Mouse (Mus musculus) neural tube, postnatal 0 days (tissue): ENCODE results near the gene Pias3. TPM values are rescaled to one million over a fixed set of nuclear protein-coding genes. Genes with fewer than 3 reads are reported as not detected.

Experiments
- polyA plus RNA-seq: library from polyadenylated mRNA; unstranded; fragments of >200 nt; fragmentation: Nextera tagmentation; extraction: Ambion mirVana; gene quantifications from 2 replicates; pipeline ENCODE4 v1.2.1, GENCODE M21; 2015

Pias3 gene
- polyA plus RNA-seq = 33.1 and 40.1 TPM in 2 replicates

DNA sequence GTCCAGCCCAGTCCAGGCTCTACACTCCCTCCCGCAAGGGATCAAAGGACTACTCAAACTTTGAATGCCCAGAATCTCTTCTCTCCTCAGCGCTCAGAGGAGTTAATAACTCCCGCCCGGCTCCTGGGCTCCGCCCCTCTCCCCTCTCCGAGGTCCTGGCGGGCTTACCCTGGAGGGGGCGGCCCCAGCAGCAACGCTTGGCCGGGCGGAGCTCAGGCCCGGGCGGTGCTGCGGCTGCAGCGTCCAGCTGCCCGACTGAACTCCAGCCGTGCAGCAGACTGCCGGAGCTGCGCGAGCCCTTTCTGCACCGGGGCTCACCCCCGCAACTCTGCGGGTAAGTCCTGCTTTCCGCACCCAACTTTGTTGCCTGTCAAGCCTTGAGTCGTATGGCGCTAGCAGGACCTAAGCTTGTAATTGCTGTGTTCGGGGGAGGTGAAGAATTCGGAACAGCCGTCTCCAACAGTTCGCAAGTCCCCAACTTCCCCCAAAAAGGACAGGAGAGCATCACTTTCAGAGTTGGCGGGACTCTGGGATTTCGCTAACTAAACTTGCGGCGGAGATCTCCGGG lies at the start of gene Pias3:
Gene Pias3 (plus strand): TSS at position 187 of the 568 bp plus-strand sequence.

DNA sequence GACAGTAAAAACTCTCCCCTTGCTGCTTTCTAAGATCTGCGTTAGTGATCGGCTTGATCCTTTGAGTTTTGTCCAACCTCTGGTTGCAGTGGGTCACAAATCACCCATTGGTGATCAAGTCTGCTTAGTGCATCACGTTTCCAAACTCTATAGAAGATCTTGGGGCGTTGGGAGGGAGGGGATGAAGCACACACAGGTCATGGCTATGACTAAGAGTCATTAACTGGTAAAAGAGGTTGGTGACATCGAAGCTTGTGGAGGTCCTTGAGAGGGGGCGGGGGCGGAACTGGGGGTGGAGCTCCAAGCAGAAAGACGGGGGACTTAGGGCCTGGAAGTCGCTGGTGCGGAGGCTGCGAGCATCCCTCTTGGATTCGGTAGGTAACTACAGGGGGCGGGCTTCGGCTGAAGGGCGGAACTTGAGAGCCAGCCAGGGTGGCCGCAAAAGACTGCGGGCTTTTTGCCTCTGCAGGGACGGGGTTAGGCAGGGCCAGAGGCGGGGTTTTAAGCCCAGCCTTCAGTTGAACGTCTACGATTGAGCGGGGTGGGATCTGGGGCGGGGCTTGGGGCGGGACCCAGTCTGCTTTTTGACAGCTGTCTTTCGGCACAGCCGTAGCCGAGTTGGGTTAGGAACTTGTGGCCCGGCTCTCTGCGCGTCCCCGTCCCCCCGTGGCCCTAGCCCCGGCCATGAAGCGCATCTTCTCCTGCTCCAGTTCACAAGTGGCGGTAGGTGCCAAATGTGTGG lies 26.3 kb upstream of the Pias3 start, which contains the start of gene Ankrd35:
Gene Ankrd35 (plus strand): TSS at position 405 of the 742 bp plus-strand sequence.

DNA sequence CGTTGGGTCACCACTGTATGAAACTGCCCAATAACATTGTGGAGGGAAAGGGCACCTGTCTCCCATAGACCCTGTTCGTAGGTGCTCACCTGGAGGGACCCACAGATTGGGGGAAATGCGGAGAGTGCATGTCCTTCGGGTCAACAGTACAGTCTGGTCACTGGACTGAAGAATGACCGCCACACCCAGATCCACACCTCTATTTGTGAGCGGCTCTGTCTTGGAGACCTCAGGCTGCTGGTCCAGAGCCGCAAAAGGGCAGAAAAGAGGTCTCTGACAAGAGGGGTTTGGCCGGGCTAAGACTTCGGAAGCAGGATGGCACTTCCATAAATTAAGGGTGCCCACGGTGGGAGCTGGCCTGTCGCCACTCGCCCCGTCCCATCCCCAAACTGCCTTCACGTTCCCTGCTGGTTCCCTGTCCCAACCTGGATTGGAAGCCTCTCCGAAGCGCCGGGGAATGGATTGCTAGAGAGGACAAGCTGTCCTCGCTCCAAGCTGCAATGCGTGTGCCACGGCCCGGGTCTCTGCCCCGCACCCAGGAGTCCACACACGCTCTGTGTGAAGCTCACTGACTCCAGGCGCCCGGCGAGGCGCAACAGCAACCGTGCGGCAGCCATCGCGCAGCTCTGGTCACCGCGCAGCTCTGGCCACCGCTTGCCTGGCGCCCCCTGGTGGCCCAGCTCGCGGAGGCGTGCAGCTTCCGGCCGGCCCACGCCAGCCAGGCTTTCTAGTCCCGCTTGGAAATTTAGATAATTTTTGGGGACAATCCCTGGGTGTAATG lies 11.9 kb downstream of the Pias3 start, which contains the start of gene Nudt17:
Gene Nudt17 (minus strand): TSS at position 660 of the 781 bp plus-strand sequence.

DNA sequence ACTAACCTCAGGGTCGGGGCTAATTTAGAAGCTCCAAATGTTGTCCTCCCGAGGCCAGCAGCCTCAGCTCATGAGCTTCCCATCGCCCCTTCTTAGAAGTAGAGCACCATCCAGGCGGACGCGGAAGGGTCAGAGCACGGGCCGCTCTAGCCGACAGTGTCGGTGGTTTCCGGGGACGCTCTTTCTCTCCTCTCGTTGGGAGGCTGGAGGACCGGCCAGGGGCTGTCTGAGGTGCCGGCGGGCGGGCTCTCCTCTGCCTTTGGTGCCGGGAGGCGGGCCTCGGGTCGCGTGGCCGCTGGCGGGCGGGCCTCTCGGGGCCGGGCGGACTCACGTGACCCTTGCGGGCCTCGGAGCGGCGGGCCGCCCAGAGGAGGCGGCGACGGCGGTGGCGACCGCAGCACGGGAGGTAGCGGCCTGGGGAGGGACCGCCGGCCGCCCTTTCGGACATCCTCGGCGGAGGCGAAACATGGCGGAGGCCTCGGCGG lies 31.2 kb downstream of the Pias3 start, which contains the start of the genes Polr3c and Rnf115:
Gene Polr3c (minus strand): TSS at position 286 of the 485 bp plus-strand sequence.
Gene Rnf115 (plus strand): TSS at position 322 of the 485 bp plus-strand sequence.

Other genes with a start within 250 kb of the Pias3 start
- gene BC107364, start 244.1 kb upstream of the Pias3 start, polyA plus RNA-seq = 0.21 TPM in 1 of 2 replicates, not detected in the other
- gene Hfe2, start 171.2 kb upstream of the Pias3 start, polyA plus RNA-seq = 2.9 and 3.4 TPM in 2 replicates
- gene Txnip, start 138.4 kb upstream of the Pias3 start, polyA plus RNA-seq = 67.9 and 71.6 TPM in 2 replicates
- gene Gm16253, start 119.4 kb upstream of the Pias3 start, polyA plus RNA-seq = 1.0 and 1.7 TPM in 2 replicates
- 29.4 and 31.7 TPM in 2 replicates for gene Polr3gl, start 102.2 kb upstream of the Pias3 start, polyA plus RNA-seq
- 19.9 and 23.3 TPM in 2 replicates for gene Ankrd34a, start 99.7 kb upstream of the Pias3 start, polyA plus RNA-seq
- 6.8 and 7.1 TPM in 2 replicates for gene Lix1l, start 95.2 kb upstream of the Pias3 start, polyA plus RNA-seq
- 83.0 and 95.3 TPM in 2 replicates for gene Rbm8a, start 66.5 kb upstream of the Pias3 start, polyA plus RNA-seq
- 66.2 and 76.0 TPM in 2 replicates for gene Pex11b, start 61.0 kb upstream of the Pias3 start, polyA plus RNA-seq
- gene Gm42957, start 60.9 kb upstream of the Pias3 start, polyA plus RNA-seq = 0.05 and 0.09 TPM in 2 replicates
- gene Itga10, start 50.8 kb upstream of the Pias3 start, polyA plus RNA-seq = 0.85 and 1.7 TPM in 2 replicates
- gene Ankrd35, start 26.3 kb upstream of the Pias3 start, polyA plus RNA-seq = 3.3 and 3.6 TPM in 2 replicates
- gene Nudt17, start 12.2 kb downstream of the Pias3 start, polyA plus RNA-seq = 19.4 and 23.6 TPM in 2 replicates
- gene Polr3c, start 31.2 kb downstream of the Pias3 start, polyA plus RNA-seq = 26.7 and 28.2 TPM in 2 replicates
- 71.8 and 80.0 TPM in 2 replicates for gene Rnf115, start 31.3 kb downstream of the Pias3 start, polyA plus RNA-seq
- gene Pdzk1, start 132.9 kb downstream of the Pias3 start, polyA plus RNA-seq = 0.09 TPM in 1 of 2 replicates, not detected in the other
- gene Cd160, start 133.0 kb downstream of the Pias3 start, polyA plus RNA-seq = 0.23 and 0.29 TPM in 2 replicates
- gene Gja5, start 208.3 kb downstream of the Pias3 start, polyA plus RNA-seq = 1.1 and 1.7 TPM in 2 replicates
- gene Gpr89, start 209.0 kb downstream of the Pias3 start, polyA plus RNA-seq = 38.6 and 42.1 TPM in 2 replicates
- gene Gja8, start 229.6 kb downstream of the Pias3 start, polyA plus RNA-seq = 0.09 TPM in 1 of 2 replicates, not detected in the other